Mouse (Mus musculus) liver, embryonic 14.5 days (tissue): ENCODE results near the gene Tnrc6c.

Experiments used
- CTCF ChIP-seq: IDR thresholded peaks from 2 replicates; pipeline ENCODE4 v1.5.1; 2016; ENCODE audit warnings: antibody characterized with exemption, low read depth, control low read depth
- EP300 ChIP-seq: IDR thresholded peaks from 2 replicates; pipeline ENCODE4 v1.6.1; 2016; ENCODE audit warnings: antibody characterized with exemption, low read depth

- TF ChIP-seq CTCF (peak; percentile 80), EP300 (no peak)
Measured at GRCm38 (mm10) chr11:117783089-117783488, 129.0 kb downstream of the Tnrc6c start.
